Mouse (Mus musculus) megakaryocyte, adult 5-6 weeks (primary cell): Measurements from ENCODE around the gene Fhl3. TPM values are rescaled to one million over a fixed set of nuclear protein-coding genes. Genes with fewer than 3 reads are reported as not detected.

Source experiments
- ATAC-seq: 2 replicates; pipeline ENCODE4 v1.8.0; 2016; ENCODE audit warnings: mild to moderate bottlenecking, inconsistent platforms; ENCODE audit not compliant: poor library complexity, severe bottlenecking
- total RNA-seq, 2 experiments: library from RNA; stranded (forward) in 1 of 2; stranded (reverse) in 1 of 2; fragments of 153-499, 151-499 nt in 1 of 2; fragments of 221-1000, 200-1000 nt in 1 of 2; gene quantifications; 2 replicates each; pipeline versions ENCODE4 v1.2.3 to v1.2.4; 2015 to 2017

Fhl3 gene
- total RNA-seq, 2 experiments from 2014 or later: 5.0 to 11.7 TPM

DNA sequence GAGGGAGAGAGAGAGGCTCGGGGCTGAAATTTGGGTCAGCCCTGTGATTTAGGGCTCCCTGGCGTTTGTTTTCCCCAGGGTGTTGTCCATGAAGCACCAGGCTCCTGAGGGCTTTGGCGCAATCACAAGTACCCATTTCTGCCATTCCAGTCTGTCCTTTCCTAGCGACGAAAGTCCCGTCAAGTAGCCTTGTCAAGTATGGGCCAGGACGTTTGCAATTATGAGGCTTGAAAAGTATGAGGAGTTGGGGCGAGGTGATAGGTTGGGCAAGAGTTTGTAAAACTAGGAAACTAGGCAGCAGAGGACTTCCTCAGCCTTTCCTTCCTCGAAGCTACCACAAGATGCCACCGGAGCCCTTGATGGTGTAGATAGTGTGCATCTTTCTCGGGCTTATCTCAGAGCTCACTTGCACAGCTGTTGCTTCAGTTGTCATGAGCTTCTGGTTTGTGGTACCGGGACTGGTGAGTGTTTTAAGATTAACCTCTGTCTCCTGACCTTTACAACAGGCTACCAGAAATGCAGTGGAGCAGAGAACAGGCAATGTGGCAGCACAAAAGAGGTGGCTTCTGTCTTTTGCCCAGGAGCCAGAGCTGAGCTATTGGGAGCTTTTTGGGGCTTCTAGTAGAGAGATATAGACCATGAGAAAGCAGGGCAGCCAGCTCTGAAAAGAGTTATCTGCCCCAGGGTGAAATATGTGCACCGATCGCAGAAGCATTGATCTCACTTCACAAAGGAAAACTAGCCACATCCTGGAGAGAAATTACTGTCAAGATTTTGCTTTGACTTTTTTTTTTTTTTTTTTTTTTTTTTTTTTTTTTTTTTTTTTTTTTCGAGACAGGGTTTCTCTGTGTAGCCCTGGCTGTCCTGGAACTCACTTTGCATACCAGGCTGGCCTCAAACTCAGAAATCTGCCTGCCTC, 52.0 kb downstream of the Fhl3 start:
- ATAC-seq: peak; percentile 57

DNA sequence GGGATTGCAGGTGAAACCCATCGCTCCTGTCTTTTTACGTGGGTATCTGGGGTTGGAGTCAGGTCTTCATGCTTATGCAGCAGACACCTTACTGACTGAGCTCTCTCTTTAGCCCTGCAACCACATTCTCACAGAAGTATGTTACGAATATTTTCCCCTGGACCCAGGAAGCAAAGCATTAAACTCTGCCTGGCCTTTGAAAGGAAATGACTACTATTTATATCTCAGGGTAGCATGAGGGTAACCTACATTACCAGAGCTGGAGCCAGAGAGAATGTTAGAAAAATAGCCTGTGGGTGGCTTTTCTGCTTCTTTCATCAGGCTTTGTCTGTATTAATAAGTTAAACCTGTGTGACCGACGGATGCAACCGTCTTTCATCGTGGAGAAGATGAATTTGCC, 55.0 kb downstream of the Fhl3 start:
- ATAC-seq: no peak

Other genes starting within 250 kb of the Fhl3 start
- not detected in 2 replicates for gene 3100002H09Rik, start 89.9 kb upstream of the Fhl3 start, total RNA-seq (2015)
- not detected in 2 replicates for gene 3100002H09Rik, start 89.9 kb upstream of the Fhl3 start, total RNA-seq (2017)
- not detected in 2 replicates for gene Pou3f1, start 43.9 kb upstream of the Fhl3 start, total RNA-seq (2015)
- not detected in 2 replicates for gene Pou3f1, start 43.9 kb upstream of the Fhl3 start, total RNA-seq (2017)
- 39.3 and 42.0 TPM in 2 replicates for gene Utp11, start 7.1 kb upstream of the Fhl3 start, total RNA-seq (2015)
- 34.1 and 39.4 TPM in 2 replicates for gene Utp11, start 7.1 kb upstream of the Fhl3 start, total RNA-seq (2017)
- 58.3 and 58.6 TPM in 2 replicates for gene Sf3a3, start 14.1 kb downstream of the Fhl3 start, total RNA-seq (2015)
- 88.3 and 100 TPM in 2 replicates for gene Sf3a3, start 14.1 kb downstream of the Fhl3 start, total RNA-seq (2017)
- gene Inpp5b, start 41.1 kb downstream of the Fhl3 start, total RNA-seq (2015): 32.6 and 45.0 TPM in 2 replicates
- gene Inpp5b, start 41.1 kb downstream of the Fhl3 start, total RNA-seq (2017): 40.7 and 48.4 TPM in 2 replicates
- gene Mtf1, start 101.4 kb downstream of the Fhl3 start, total RNA-seq (2015): 22.8 and 25.4 TPM in 2 replicates
- gene Mtf1, start 101.4 kb downstream of the Fhl3 start, total RNA-seq (2017): 24.5 and 24.9 TPM in 2 replicates
- gene Yrdc, start 150.0 kb downstream of the Fhl3 start, total RNA-seq (2015): 19.7 and 21.3 TPM in 2 replicates
- 19.1 and 48.6 TPM in 2 replicates for gene Yrdc, start 150.0 kb downstream of the Fhl3 start, total RNA-seq (2017)
- 5.8 and 6.3 TPM in 2 replicates for gene 1110065P20Rik, start 150.5 kb downstream of the Fhl3 start, total RNA-seq (2015)
- 1.6 and 1.7 TPM in 2 replicates for gene 1110065P20Rik, start 150.5 kb downstream of the Fhl3 start, total RNA-seq (2017)
- 0.93 TPM in 1 of 2 replicates, not detected in the other for gene Maneal, start 161.5 kb downstream of the Fhl3 start, total RNA-seq (2015)
- gene Maneal, start 161.5 kb downstream of the Fhl3 start, total RNA-seq (2017): not detected in 2 replicates
- not detected in 2 replicates for gene Epha10, start 180.2 kb downstream of the Fhl3 start, total RNA-seq (2015)
- not detected in 2 replicates for gene Epha10, start 180.2 kb downstream of the Fhl3 start, total RNA-seq (2017)
- 2.4 and 4.0 TPM in 2 replicates for gene 9930104L06Rik, start 236.3 kb downstream of the Fhl3 start, total RNA-seq (2015)
- gene 9930104L06Rik, start 236.3 kb downstream of the Fhl3 start, total RNA-seq (2017): 6.7 and 7.8 TPM in 2 replicates
- gene Cdca8, start 238.6 kb downstream of the Fhl3 start, total RNA-seq (2015): 109 and 126 TPM in 2 replicates
- 116 and 152 TPM in 2 replicates for gene Cdca8, start 238.6 kb downstream of the Fhl3 start, total RNA-seq (2017)